Mouse (Mus musculus) urinary bladder, postnatal 36 days (tissue): Measurements from ENCODE around the gene Gm10401.
"Not testable (repeated sequence)": the region's sequence is repeated elsewhere in the genome, so short reads cannot be mapped to it uniquely, and the experiment has no call there.

ENCODE experiments used
- DNase-seq, 2 experiments: peaks; one replicate each; pipeline ENCODE4 v3.0.0; 2022; ENCODE audit warnings: low spot score in 2 of 2, mixed read lengths in 1 of 2

Gm10401 gene

DNA sequence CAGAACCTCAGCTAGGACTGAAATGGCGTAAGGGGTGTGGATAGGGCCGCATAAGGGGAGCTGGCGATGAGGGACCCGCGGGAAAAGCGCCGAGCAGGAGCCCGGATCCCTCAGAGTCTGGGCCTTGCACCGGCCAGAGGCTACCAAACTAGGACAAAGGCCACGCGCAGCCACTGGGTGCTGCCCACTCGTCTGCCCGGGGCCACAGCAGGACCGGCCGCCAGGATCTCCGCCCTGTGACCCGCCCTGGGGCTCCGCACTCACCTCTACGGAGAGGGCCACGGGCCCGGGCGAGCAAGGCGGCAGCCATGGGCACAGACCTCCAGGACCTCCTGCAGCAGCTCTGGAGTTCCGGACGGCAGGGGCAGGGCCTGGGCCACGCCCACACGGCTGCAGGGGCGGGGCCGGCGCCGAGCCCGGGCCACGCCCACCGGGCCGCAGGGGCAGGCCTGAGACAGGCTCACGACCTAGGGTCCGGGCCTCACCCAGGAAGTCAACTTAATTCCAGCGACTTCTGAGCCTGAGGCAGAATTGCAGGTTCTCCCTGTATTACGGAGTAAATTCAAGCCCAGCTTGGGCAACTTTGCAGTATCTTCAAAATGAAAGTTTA, 21.0 kb upstream of the Gm10401 start, which contains the start of gene Acads:
TSS of gene Acads (minus strand) at position 386 of the 610 bp plus-strand sequence.
- DNase-seq: peak; percentile 85 to 88

DNA sequence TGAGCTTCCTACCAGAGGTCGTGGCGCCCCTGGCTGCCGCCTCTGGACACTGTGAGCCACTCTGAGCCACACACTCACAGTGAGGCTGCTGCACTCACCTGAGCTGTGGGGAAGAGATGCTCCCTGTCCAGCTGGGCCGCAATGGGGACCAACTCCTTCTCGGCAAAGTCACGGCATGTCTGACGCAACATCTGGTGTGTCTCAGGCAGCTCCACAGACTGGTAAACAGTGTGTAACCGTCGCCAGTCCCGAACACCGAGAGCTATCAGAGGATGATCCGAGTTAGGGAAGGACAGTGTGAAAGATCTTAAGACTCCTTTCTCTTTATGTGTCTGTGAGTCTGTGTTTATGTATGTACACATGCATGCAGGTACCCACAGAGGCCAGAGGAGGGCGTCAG, 19.4 kb upstream of the Gm10401 start:
- DNase-seq: no peak

DNA sequence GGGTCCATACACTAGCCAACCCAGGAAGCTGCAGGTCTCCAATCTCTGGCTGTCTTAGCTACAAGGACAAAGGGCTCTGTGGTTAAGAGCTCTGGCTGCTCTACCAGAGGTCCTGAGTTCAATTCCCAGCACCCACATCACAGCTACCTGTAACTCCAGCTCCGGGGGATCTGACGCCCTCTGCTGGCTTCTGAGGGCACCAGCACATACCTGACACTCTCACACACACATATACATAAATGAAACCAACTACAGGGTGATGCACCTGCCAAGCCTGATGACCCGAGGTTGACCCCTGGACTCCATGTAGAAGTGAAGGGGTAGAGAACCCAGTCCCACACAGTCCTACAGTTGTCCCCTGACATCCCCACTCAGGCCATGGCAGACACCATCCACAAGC, 18.3 kb upstream of the Gm10401 start:
- DNase-seq: no peak

DNA sequence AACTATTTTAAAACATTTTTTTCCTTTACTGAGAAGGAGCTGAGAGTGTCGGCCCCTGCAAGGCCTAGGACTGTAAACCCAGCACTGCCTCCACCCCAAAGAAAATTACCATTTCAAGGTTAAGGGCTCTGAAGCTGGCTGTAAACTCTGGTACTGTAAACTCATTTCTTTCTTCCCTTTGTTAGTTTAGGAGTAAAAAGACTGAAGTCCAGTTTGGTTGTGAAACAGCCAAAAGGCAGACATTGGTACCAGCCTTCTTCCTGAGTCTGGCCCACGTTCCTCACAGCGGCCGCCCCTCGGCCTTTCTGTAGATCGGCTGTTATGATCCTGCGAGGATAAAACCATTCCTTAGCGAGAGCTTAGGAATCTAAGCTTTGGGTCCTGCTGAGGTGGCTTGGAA, 16.4 kb upstream of the Gm10401 start:
- DNase-seq: no peak

DNA sequence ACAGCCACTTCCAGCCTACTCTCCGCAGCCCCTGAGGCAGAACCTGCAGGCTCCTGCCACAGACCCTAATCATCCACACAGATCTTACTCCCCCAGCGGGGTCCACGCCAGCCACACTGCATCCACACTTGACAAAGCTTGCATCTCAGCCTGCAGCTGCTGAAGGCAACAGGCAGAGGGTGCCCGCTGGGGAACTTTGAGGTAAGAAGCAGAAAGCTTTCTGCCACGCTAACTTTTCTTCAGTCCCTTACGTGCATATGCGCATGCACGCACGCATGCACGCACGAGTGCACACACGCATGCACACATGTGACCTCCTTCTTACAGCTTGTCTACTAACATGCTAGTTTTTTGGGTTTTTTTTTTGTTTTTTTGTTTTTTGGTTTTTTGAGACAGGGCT, 15.1 kb upstream of the Gm10401 start:
- no peak for DNase-seq

DNA sequence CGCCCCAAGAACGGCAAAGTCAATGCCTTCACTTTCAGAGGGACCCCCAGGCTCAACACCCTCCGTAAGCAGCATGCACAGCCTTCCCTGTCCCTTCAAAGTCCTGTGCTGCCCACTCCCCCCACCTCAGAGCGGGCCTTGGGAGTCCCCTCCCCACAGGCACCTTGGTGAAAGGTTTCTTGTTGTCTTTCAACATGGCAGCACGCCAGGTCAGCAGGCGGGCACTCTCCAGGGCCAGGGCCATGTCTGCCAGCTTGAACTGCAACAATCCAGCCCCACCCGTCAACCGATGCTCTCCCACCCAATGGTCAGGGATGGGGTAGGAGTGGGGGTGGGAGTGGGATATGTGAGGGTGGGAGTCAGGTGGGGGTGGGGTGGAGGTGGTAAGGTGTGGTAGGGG, 13.1 kb upstream of the Gm10401 start:
- no peak for DNase-seq

DNA sequence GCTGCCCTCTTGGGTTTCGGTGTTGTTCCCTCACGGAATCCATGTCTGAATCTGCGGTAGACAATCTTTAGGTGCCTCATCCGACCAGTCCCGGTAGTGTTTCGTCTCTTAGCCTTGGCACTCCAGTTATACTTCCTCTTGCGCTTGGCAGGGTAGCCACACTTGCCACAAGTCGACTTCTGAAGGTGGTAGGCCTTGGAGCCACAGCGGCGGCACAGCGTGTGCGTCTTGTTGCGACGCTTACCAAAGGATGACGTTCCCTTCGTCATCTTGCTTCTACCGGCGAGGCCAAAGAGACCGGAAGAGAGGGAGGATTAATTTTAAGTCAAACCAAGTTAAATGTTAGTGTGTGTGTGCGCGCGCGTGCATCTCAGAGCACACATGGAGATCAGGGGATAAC, 5.2 kb upstream of the Gm10401 start:
- not testable (repeated sequence) for DNase-seq

DNA sequence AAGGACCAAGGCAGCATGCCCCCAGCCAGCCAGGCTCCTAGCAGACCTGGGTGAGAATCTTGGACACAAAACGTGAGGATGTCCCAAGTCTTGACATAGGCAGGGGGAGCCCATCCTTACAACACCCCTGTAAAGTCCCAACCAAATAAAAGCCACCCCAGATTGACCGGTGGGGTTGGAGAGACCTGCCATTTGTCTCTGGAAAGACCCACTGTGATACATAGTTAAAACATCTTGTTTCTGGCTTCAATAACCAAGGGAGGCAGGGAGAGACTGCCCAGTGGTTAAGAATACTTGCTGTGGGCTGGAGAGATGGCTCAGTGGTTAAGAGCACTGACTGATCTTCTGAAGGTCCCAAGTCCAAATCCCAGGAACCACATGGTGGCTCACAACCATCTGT, 4.1 kb upstream of the Gm10401 start:
- DNase-seq: no peak

DNA sequence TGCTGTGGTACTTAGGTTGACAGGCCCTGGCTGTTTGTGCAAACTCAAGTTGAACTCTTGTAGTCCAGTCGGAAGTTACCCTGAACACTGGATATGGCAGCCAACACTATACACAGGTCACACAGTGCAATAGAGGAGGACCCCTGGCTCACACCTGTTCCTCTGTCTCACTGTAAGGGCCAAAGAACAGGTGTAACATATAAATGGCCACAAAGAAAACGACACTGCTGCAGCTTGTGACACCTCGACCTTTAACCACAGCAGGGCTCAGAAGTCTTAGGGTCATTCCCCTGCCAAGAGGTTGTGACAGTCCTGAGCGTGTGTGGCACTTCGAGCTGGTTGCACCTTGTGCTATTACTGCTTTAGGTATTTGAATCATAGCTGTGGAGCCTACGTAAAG, 2.4 kb upstream of the Gm10401 start:
- DNase-seq: no peak

DNA sequence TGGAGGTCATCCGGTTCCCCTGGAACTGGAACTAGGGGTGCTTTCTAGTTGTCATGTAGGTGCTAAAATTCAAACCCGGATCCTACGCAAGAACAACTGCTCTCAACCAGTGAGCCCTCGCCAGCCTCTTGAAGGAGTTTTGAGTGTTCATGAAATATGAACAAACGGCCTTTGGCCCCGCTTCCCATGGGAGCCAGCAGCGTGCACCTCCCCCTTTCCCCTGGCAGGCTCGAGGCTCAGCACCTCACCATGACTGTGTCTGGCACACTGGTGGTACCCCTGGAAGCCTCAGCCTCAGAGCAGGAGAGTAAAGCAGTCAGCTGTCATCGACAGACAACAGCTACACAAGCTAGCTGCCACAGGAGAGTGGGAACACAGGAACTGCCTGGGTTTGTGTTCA, 1.9 kb upstream of the Gm10401 start:
- DNase-seq: no peak

DNA sequence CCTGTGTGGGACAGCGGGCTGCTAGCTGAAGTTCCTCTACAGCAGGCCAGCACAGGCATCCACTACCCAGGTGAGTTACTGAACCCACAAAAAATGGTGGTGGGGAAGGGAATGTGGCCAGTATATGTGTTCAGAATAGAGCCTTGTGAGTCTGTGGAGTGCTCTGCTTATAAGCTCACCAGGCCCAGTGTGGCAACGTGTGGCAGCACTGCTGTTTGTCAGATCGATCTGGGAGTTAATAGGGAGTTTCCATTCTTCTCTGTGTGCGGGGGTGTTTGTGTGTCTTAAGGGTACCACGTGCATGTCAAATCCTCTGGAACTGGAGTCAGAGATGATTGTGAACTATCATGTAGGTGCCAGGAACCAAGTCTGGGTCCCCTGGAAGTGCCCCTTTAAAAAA, 1.4 kb upstream of the Gm10401 start:
- no peak for DNase-seq

DNA sequence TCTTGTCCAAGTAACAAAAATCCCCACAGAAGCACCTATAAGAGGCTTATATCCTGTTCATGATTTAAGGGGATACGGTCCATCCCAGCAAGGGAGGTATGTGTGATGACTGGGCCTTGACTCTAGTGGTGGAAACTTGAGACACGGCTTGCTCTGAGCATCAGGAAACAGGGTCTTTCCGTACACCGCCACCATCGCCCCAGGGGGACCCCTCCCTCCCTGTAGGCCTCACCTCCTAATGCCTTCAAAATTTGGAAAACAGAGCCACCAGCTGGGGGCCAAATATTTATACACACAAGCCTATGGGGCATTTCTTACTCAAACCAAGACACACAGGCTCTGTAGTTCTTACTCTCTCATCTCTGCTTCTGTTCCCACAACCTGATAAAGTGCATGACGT, 6.3 kb downstream of the Gm10401 start:
- no peak for DNase-seq

DNA sequence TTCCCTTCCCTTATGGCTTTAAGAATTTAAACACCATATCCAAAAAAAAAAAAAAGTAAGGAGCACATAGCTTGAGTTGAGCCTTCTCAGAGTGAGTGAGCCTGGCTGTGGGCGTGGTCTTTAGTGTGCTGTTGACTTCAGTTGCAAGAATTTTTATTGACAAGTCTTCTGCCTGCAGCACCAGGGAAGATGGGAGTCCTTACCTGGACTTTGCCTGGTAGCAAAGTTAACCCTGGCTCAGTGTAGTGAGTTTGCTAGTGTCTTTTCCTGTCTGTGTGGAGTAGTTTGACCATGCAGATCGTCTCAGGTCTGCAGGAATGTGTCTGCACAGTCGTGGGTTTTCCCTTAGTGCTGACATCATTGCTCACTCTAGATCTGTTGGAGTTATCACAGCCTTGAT, 7.1 kb downstream of the Gm10401 start:
- DNase-seq: no peak

DNA sequence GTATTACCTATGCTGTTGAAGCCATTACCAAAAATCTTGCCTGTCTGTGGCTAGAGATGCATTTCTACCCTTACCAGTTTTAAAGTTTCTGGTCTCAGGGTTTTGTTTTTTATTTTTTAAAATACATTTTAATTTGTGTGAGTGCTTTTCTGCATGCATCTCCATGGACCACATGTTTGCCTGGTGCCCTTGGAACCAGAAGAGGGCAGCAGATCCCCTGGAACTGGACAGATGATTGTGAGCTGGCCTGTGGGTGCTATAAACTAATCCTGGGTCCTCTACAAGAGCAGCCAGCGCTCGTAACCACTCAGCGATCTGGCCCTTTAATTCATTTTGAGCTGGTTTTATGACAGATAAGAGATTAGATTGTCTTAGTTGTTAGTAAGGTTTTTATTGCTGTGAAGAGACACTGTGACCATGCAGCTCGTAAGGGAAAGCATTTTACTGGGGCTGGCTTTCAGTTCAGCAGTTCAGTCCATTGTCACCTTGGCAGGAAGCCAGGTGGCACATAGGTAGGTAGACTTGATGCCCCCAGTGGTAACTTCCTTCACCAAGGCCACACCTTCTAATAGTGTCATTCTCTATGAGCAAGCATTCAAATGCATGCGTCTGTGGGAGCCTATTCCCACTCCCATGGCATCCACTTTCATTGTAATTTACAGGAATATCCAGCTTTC, 8.4 kb downstream of the Gm10401 start:
- DNase-seq: no peak

DNA sequence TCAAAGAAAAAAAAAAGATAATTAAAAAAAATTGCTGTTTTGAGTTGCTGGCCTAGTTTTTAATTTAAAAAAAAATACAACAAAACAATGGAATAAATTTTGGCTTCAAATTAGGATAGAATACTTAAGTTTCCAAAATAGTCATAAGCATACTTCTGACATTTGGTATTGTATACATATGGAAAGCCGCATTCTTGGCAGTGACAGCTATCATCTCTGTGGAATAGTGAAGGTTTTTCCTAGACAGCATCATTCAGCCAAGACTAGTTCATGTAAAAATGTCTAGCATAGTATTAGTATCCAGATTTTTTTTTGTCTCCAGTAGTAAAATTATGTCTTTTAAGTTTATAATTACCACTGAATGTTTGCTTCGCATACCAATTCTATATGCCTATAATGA, 12.4 kb downstream of the Gm10401 start:
- no peak for DNase-seq

DNA sequence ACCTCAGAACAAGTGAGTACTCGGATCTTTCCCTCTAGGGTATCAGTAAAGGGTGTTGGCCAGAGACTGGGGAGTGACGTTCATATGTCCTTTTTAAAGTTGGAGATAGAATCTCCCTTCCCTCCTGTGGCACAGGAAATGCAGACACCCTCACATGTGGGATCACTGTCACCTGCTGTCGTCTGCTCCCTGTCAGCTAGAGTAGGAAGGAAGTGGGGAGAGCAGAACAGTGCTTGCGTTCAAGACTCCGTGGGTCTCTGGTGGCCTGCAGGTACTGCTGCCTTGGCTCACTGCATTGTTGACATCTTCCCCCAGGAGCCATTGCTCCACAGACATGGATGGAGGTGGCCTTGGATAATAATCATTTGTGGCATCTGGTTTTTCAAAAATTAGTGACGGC, 14.6 kb downstream of the Gm10401 start:
- no peak for DNase-seq

DNA sequence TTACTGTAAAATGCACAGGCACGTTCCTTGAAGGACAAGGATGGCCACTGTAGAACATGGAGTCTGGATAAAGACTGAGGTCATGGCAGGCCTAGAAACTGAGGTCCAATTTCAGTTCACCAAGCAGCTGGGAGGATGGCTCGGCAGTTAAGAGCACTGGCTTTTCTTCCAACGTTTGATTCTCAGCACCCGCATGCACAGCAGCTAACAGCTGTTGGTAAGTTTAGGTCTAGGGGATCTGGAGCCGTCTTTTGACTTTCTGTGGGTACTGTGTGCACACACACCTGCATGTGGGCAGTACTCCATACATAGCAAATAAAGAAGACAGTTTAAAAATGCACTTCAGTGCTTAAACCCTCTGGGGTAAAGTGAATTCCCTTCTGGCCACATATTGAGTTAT, 16.5 kb downstream of the Gm10401 start:
- no peak for DNase-seq

DNA sequence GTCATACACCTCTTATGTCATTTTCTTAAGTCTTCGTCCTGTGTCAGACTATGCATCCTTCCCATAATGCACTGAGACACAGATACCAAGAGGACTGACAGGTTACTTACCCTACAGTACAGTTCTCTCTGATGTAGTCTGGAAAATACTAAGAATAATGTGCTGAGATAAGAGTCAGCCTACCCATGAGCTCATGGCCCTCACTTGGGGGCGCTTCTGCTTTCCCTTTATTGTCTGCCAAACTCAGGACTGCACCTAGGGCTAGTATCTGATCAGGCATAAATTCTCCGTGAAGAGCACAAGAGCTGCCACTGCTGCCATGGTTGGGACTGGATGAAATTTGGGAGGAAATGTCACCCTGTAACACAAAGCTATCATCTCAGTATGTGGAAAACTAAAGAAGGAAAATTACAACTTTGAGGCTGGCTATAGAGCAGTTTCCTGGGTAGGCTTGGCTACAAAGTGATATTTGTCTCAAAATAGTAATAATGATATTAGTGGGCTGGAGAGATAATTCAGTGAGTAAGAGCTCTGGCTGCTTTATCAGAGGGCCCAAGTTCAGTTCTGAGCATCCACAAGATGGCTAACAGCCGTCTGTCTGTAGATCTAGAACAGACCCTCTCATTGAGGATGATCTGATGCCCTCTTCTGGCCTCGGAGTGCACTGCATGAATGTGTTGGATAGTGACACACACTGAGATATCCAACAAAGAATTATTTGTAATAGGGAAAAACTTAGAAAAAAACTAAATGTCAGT, 21.8 kb downstream of the Gm10401 start:
- DNase-seq: peak; percentile 30 to 59

DNA sequence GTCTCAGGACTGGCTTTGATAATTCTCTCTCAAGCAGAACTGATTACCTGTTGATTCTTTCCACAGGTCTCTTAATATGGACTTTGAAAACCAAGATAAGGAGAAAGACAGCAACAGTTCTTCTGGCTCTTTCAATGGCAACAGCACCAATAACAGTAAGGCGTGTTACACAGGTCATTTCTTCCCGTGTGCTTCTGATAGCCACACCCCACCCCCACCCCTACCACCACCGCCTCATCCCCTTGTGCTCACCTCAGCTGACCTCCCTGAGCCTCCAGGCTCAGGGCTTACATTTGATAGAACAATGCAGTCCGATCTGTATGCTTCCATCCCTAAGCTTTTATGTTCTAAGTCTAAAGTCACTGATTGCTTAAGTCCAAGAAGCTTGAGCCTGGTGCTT, 23.3 kb downstream of the Gm10401 start:
- DNase-seq: no peak

DNA sequence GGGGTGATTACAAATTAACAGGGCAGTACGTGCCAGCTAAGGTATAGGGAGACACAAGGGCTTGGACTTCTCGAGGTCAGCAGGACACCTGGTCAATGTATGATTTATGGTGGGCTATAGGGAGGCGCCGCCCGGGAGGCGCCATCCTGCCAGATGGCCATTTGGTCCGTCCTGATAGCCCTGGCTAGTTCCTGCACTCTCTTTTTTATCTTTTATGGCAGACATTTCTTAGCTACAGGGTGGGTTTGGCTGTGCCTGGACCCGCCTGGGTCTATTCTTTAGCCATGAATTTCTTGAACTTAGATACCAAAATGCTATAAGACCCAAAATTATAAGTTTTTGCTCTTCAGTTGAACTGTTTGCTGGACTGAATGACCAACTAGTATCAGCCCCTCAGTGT, 24.8 kb downstream of the Gm10401 start:
- not testable (repeated sequence) for DNase-seq

DNA sequence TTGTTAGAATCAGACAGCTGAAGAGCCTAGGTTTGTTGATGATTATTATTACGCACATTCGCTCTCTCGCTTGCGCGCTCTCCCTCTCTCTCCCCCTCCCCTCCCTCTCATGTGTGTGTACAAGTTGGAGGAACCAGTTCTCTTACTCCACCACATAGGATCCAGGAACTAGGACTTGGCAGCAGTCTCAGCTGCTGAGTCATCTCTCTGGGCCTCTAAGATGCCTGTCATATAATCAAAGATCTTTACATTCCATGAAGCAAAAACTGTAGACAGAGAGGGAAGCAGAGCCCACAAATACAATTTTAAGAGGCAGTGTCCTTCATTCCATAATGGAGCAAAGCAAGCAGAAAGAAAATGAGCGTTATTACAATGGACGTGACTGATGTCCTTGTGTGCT, 26.0 kb downstream of the Gm10401 start:
- peak; percentile 22 to 67 for DNase-seq

DNA sequence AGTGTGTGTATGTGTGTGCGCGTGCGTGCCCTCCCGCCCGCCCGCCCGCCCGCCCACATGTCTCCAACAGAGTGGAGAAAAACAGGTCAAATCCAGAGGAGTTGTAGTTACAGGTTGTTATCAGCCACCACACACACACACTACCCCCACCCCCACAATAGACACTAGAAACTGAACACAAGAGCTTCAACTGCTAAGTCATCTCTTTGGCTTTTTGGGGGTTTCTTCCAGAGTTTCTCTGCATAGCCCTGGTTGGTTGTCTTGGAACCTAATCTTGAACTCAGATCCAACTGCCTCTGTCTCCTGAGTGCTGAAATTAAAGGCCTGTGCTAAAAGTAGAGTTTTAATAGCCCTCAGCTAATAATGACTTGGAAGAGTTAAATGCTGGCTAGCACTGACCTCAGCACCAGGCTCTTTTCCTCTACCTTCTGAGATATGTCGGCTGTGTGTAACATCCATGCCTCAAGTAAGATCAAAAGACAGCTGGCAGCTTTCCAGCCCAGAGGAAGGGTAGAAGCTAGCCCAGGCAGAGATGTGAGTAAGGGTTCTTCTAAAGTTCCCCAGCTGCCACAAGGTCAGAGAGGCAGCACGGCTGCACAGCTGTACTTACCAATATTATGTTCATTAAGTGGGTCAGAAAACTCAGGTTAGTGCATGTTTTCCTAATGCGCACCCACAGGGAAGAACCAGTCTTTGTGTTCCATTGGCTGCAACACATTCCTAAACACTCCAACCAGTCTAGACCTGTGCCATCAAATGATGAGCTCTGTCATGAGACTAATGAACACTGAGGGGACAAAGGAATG, 26.8 kb downstream of the Gm10401 start:
- no peak for DNase-seq
